ENCODE assay signal across 8 mouse cellular contexts in genomic region chr9:77543351-77544321, GRCm38 (mm10). TPM values are rescaled to one million over a fixed set of nuclear protein-coding genes. Genes with fewer than 3 reads are reported as not detected.
DNase-seq lines count a peak whose midpoint lies in the region; ATAC-seq and TF ChIP-seq lines count a peak whose summit lies in the region.

No protein-coding gene starts in this region.

- no peaks in the 10 kb centered on the region for H3K9me3 ChIP-seq in heart, embryonic 14.5 days (ENCODE audit: control insufficient read depth, low read length)
- no peaks in the 10 kb centered on the region for H3K9me3 ChIP-seq in kidney, postnatal 0 days (replicated peaks; ENCODE audit: low read length)

- peak; percentile 55; the same call in 1 of the 2 replicates for ATAC-seq in heart, embryonic 14.5 days (ENCODE audit: insufficient number of reproducible peaks, insufficient read depth, low FRiP score, low read depth)
- ATAC-seq in kidney, postnatal 0 days (replicated peaks; ENCODE audit: low FRiP score, low read depth), result peak; percentile 34; the same call in 1 of the 2 replicates

- peak; percentile 57 for DNase-seq in CD4-positive helper T cell, adult 2 months (ENCODE audit: low read depth, low spot score)
- DNase-seq in ZHBTc4 (ENCODE audit: low read depth, low spot score), result peak; percentile 72
- peak; percentile 51 for DNase-seq in embryo, embryonic 11 days
- peak; percentile 46 for DNase-seq in kidney, postnatal 0 days (ENCODE audit: low spot score)
- DNase-seq in lung, postnatal 10 days, result peak; percentile 55
- DNase-seq in retina, embryonic 14.5 days (ENCODE audit: low spot score), result peak; percentile 49
- peak; percentile 75 for DNase-seq in urinary bladder, postnatal 14 days (ENCODE audit: low spot score)

- peak overlapping the region; percentile 97 for H3K4me2 ChIP-seq in heart, embryonic 14.5 days (ENCODE audit: low read length)
- H3K4me2 ChIP-seq in kidney, postnatal 0 days (ENCODE audit: low read length), result peak overlapping the region; percentile 97

- under 1% methylated on average over 40 of the region's 40 CpGs for WGBS in heart, embryonic 14.5 days
- WGBS in kidney, postnatal 0 days, result 1% methylated on average over 40 of the region's 40 CpGs

- no peaks in the 10 kb centered on the region for H3K27me3 ChIP-seq in heart, embryonic 14.5 days (ENCODE audit: control insufficient read depth, insufficient read depth, low read length)
- no peaks in the 10 kb centered on the region for H3K27me3 ChIP-seq in kidney, postnatal 0 days (ENCODE audit: insufficient read depth, low read length)

- H3K9ac ChIP-seq in heart, embryonic 14.5 days (ENCODE audit: low read length), result peak overlapping the region; percentile 94
- H3K9ac ChIP-seq in kidney, postnatal 0 days (ENCODE audit: low read depth, low read length), result peak overlapping the region; percentile 74

- no peaks in the 10 kb centered on the region for H3K36me3 ChIP-seq in heart, embryonic 14.5 days (ENCODE audit: control insufficient read depth, insufficient read depth, low read length)
- H3K36me3 ChIP-seq in kidney, postnatal 0 days (ENCODE audit: insufficient read depth, low read length), result no peaks in the 10 kb centered on the region

- peaks cover 8 to 12% of the 10 kb centered on the region in 2 experiments; a peak in 3 of 4 replicates for H3K4me1 ChIP-seq in heart, embryonic 14.5 days (ENCODE audit: control insufficient read depth in 2 of 2, insufficient read depth in 2 of 2, low read length in 2 of 2)
- peaks cover 7% of the 10 kb centered on the region; the same call in 1 of the 2 replicates for H3K4me1 ChIP-seq in kidney, postnatal 0 days (replicated peaks; ENCODE audit: insufficient read depth, low read length)

- peak; percentile 19; the same call in 1 of the 2 replicates for TF ChIP-seq CTCF in kidney, postnatal 0 days (IDR thresholded peaks at IDR 0.05; ENCODE audit: low read depth)

- peak overlapping the region; percentile 70 to 84 for H3K27ac ChIP-seq in heart, embryonic 14.5 days (replicated peaks in 1 of 2; ENCODE audit: control insufficient read depth in 1 of 2, insufficient read depth in 1 of 2, low read depth in 2 of 2, low read length in 2 of 2)
- H3K27ac ChIP-seq in kidney, postnatal 0 days, result peak overlapping the region; percentile 86

- peak overlapping the region; percentile 87 to 91 for H3K4me3 ChIP-seq in heart, embryonic 14.5 days (ENCODE audit: control insufficient read depth in 1 of 2, insufficient read depth in 1 of 2, low read depth in 1 of 2, low read length in 2 of 2)
- H3K4me3 ChIP-seq in kidney, postnatal 0 days (replicated peaks; ENCODE audit: low read depth, low read length), result peak overlapping the region; percentile 84

RNA-seq across cellular contexts. Expression of gene Lrrc1, which starts 1.0 kb away (rescaled TPM):
- 18.2 and 18.9 TPM in 2 replicates for polyA plus RNA-seq in heart, embryonic 14.5 days (2014; fragmentation: Nextera tagmentation; extraction: Ambion mirVana)
- 20.5 and 22.1 TPM in 2 replicates for polyA plus RNA-seq in kidney, postnatal 0 days (2015; fragmentation: Nextera tagmentation; extraction: Ambion mirVana)

Comparison
In these comparisons a context has a peak if more than half of its experiments do, and no peak if none do; other contexts are left out.
1. Peak in every context shown above with its lines: DNase-seq, ATAC-seq, H3K4me3 ChIP-seq and H3K27ac ChIP-seq.